Mouse (Mus musculus) heart, adult 2 months (tissue): Measurements from ENCODE around the gene Extl1.

Source experiments
- EP300 ChIP-seq: fragments of 200-500 bp; IDR thresholded peaks from 2 replicates; pipeline ENCODE4 v1.6.1; 2011; ENCODE audit warnings: low read depth, low read length, control low read depth; ENCODE audit not compliant: insufficient read depth
- POLR2A ChIP-seq: fragments of 200-500 bp; IDR thresholded peaks from 2 replicates; pipeline ENCODE4 v1.6.1; 2011; ENCODE audit warnings: mild to moderate bottlenecking, low read depth, low read length, control low read depth; ENCODE audit not compliant: insufficient read depth

GRCm38 (mm10) chr4:134310106-134310505, 73.5 kb downstream of the Extl1 start:
- no peak for TF ChIP-seq EP300
- TF ChIP-seq POLR2A = no peak
